Mouse (Mus musculus) intestine, embryonic 16.5 days (tissue): Measurements from ENCODE around the gene Stat1. TPM values are rescaled to one million over a fixed set of nuclear protein-coding genes. Genes with fewer than 3 reads are reported as not detected.

Source experiments
- ATAC-seq: fragments of 200-750 bp; cut with Nextera tagmentation; 2 replicates; pipeline ENCODE4 v1.8.0; 2017; ENCODE audit warnings: moderate TSS enrichment, moderate library complexity
- H3K27ac ChIP-seq: fragments of 300-500 bp; sonication (generic); 2 replicates; pipeline ENCODE4 v1.5.1; 2014; ENCODE audit warnings: mild to moderate bottlenecking, low read length
- H3K27me3 ChIP-seq: fragments of 300-500 bp; sonication (generic); replicated peaks from 2 replicates; pipeline ENCODE4 v1.6.1; 2014; ENCODE audit warnings: low read length, control low read depth, mixed read lengths; ENCODE audit not compliant: control insufficient read depth, insufficient read depth
- H3K36me3 ChIP-seq: fragments of 300-500 bp; sonication (generic); 2 replicates; pipeline ENCODE4 v1.6.1; 2014; ENCODE audit warnings: low read length, control low read depth; ENCODE audit not compliant: control insufficient read depth, insufficient read depth
- H3K4me1 ChIP-seq: fragments of 300-500 bp; sonication (generic); 2 replicates; pipeline ENCODE4 v1.6.1; 2014; ENCODE audit warnings: low read length, control low read depth, mixed read lengths; ENCODE audit not compliant: control insufficient read depth, insufficient read depth
- H3K4me2 ChIP-seq: fragments of 300-500 bp; sonication (generic); 2 replicates; pipeline ENCODE4 v1.6.1; 2014; ENCODE audit warnings: low read depth, low read length, control low read depth
- H3K4me3 ChIP-seq: fragments of 300-500 bp; sonication (generic); 2 replicates; pipeline ENCODE4 v1.5.1; 2014; ENCODE audit warnings: mild to moderate bottlenecking, low read length
- H3K9ac ChIP-seq: fragments of 300-500 bp; sonication (generic); 2 replicates; pipeline ENCODE4 v1.6.1; 2014; ENCODE audit warnings: low read depth, low read length
- H3K9me3 ChIP-seq: fragments of 300-500 bp; sonication (generic); 2 replicates; pipeline ENCODE4 v1.6.1; 2016; ENCODE audit warnings: low read length, control low read depth; ENCODE audit not compliant: control insufficient read depth
- WGBS: fragments of 180-500 bp; shearing (Covaris S2); extraction: QIAGEN DNeasy Blood & Tissue Kit; methylation state at CpG from one replicate; pipeline ENCODE4 v1.1.7; 2014; 5-methylcytosine and 5-hydroxymethylcytosine counted together
- polyA plus RNA-seq: library from polyadenylated mRNA; unstranded; fragments of >200 nt; fragmentation: Nextera tagmentation; extraction: Ambion mirVana; gene quantifications from 2 replicates; pipeline ENCODE4 v1.2.1, GENCODE M21; 2015

Gene Stat1
- polyA plus RNA-seq, 1 experiment from 2014 or later: 30.3 TPM

- Histone ChIP-seq H3K9ac (no peak overlapping the region), H3K36me3 (peaks cover 2% of the 10 kb centered on the region; the same call in 1 of the 2 replicates), H3K9me3 (no peaks in the 10 kb centered on the region), H3K27ac (no peak overlapping the region), H3K4me3 (no peak overlapping the region), H3K4me2 (no peak overlapping the region), H3K4me1 (no peaks in the 10 kb centered on the region), H3K27me3 (no peaks in the 10 kb centered on the region)
- no peak for ATAC-seq
- WGBS: 91% methylated on average over 2 of the region's 2 CpGs
These were observed 63.8 kb downstream of the Stat1 start for GRCm38 (mm10) chr1:52182992-52183391.

Other genes starting within 250 kb of the Stat1 start
- 30.8 and 40.8 TPM in 2 replicates for gene Myo1b, start 203.4 kb upstream of the Stat1 start, polyA plus RNA-seq
- 0.93 and 1.5 TPM in 2 replicates for gene Stat4, start 132.3 kb upstream of the Stat1 start, polyA plus RNA-seq
- gene Gls, start 113.8 kb downstream of the Stat1 start, polyA plus RNA-seq: 21.0 and 22.9 TPM in 2 replicates